Mouse (Mus musculus): ENCODE data around the gene Cd300lb.

Cd300lb gene

GRCm38 (mm10) chr11:114883251-114883789, 50.9 kb downstream of the Cd300lb start:
- no peak for DNase-seq (ENCODE audit: low spot score)

GRCm38 (mm10) chr11:114880589-114880988, 53.6 kb downstream of the Cd300lb start:
- peak; percentile 85 for DNase-seq (ENCODE audit: low spot score)

- no peak for DNase-seq (ENCODE audit: low spot score)
These were observed 54.0 kb downstream of the Cd300lb start for GRCm38 (mm10) chr11:114880185-114880584.

- DNase-seq (ENCODE audit: low spot score) = no peak
These were observed 54.5 kb downstream of the Cd300lb start for GRCm38 (mm10) chr11:114879666-114880065.

- DNase-seq (ENCODE audit: low spot score) = peak; percentile 72
These were observed 57.0 kb downstream of the Cd300lb start for GRCm38 (mm10) chr11:114877145-114877544.

- DNase-seq (ENCODE audit: low spot score) = peak; percentile 14
These were observed 57.6 kb downstream of the Cd300lb start for GRCm38 (mm10) chr11:114876621-114877020.

- peak; percentile 17 for DNase-seq (ENCODE audit: low spot score)
These were observed 58.0 kb downstream of the Cd300lb start for GRCm38 (mm10) chr11:114876176-114876575.

- DNase-seq (ENCODE audit: low spot score) = peak; percentile 46
These were observed 58.8 kb downstream of the Cd300lb start for GRCm38 (mm10) chr11:114875301-114875801.

- DNase-seq (ENCODE audit: low spot score) = no peak
These were observed 59.7 kb downstream of the Cd300lb start for GRCm38 (mm10) chr11:114874226-114875145.

GRCm38 (mm10) chr11:114873022-114873817, 61.0 kb downstream of the Cd300lb start:
- DNase-seq (ENCODE audit: low spot score) = peak; percentile 38

Data from embryo, embryonic 10.5 days (tissue).